Mouse (Mus musculus) cerebellum, postnatal 10 days (tissue): ENCODE measurements around the gene Tnfrsf21.

Experiments
- DNase-seq, 2 experiments: peaks; one replicate each; pipeline ENCODE4 v3.0.0; 2021; ENCODE audit warnings: mixed read lengths in 2 of 2

The Tnfrsf21 gene

DNA sequence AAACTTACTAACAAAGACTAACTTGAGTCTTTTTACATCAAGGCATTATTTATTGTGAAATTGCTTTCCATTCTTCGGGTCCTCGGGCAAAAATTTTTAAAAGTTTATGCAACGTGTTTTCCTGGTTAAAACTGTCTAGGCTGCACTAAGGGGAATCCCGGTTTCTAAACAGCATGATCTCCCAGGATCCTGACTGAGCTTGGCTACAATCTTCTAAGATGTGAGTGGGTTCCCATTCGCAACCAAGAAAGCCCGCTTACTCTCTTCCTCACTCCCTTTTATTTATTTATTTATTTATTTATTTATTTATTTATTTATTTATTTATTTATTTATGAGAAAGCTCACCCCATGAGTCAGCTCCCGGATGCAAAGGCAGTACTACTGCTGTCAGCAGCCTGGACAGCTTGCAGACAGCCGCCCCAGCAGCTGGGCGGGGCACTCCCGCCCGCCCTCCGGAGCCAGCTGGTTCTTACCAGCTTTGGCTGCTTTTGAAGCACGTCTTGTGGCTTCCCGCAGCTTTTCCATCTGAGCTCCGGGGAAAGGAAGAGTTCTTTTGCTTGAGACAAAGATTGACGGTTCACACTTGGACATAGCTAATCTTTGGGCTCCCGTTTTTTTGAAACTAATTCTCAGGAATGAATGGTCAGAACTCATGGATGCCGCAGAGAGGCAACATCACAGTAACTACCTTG is 60.6 kb downstream of the Tnfrsf21 start:
- peak; percentile 91 to 94 for DNase-seq

- peak; percentile 73 to 76 for DNase-seq
Observed at GRCm38 (mm10) chr17:43077540-43077939, 61.2 kb downstream of the Tnfrsf21 start.

DNA sequence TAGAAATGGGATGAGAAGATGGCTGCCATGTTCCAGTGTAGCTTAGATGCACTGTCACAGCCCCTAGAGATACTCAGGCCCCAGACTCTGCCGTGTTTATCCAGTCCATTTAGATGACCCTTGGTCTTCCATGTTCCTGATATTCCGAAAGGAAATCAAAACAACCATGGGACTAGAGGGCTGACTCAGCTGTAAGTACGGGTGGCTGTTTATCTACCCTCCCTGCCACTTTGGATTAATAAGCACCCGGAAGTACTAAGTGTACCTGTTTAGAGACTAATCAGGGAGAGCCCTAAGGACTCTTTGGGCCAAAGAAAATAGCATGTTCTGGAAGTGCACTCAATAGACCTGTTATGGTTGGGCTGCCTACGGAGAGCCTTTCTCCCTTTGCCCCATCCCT is 64.9 kb downstream of the Tnfrsf21 start:
- DNase-seq: no peak

DNA sequence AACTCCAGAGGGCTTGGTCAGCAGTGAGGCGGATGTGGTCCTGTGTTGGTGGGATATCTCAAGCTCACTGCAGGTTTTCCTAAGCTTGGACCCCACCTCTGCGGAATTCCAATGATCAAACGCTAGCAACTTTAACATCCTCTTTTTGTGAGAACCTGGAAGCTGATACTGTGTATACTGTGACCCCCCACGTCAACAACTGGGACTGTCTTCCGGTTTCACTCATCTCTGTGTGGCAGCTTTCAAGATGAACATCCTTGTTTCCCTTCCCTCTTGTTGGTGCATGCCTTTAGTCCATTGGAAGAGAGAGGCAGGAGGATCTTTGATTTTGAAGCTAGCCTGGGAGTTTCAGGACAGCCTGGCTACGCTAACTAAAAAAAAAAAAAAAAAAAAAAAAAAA is 73.1 kb downstream of the Tnfrsf21 start:
- no peak for DNase-seq

GRCm38 (mm10) chr17:43090948-43091724 is 74.8 kb downstream of the Tnfrsf21 start:
- no peak for DNase-seq

- no peak for DNase-seq
Observed at GRCm38 (mm10) chr17:43092280-43092995, 76.1 kb downstream of the Tnfrsf21 start.

- DNase-seq: no peak
Observed at GRCm38 (mm10) chr17:43094285-43094684, 77.9 kb downstream of the Tnfrsf21 start.

GRCm38 (mm10) chr17:43097101-43097688 is 80.8 kb downstream of the Tnfrsf21 start:
- no peak for DNase-seq

- no peak for DNase-seq
Observed at GRCm38 (mm10) chr17:43106108-43106507, 89.8 kb downstream of the Tnfrsf21 start.

DNA sequence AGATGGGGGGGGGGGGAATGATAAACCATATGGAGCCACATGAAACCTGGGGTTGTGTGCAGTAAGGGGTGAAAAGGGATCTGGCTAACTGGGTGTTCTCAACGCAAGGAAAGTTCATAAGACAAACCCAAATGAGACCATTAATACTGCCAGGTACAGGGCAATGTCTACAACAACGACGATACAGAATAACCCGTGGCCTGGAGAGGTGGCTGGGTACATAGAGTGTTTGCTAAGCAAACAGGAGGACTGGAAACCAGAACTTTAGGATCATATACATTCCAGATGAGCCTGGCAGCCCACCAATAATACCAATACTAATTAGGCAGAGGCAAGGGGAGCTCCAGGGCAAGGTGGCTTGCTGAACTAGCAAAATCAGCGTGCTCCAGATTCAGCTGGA is 91.0 kb downstream of the Tnfrsf21 start:
- DNase-seq: no peak

DNA sequence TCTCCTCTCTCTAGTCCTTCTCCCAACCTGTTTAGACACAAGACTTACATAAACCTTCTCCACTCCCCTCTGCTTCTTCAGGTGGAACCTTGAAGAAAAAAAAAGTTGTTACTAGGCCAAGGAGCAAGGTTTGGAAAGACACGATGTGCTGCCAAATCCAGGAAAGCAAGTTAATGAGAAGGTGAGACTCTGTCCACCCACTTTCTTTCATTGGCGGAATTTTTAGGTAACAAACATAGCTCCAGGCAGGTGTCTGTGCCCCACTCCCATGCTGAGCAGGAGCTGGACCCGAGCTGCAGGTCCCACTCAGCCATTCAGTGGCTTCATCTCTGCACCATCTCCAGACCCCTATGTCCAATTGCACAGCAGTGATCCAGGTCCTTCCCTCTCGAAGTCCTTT is 93.1 kb downstream of the Tnfrsf21 start:
- no peak for DNase-seq

DNA sequence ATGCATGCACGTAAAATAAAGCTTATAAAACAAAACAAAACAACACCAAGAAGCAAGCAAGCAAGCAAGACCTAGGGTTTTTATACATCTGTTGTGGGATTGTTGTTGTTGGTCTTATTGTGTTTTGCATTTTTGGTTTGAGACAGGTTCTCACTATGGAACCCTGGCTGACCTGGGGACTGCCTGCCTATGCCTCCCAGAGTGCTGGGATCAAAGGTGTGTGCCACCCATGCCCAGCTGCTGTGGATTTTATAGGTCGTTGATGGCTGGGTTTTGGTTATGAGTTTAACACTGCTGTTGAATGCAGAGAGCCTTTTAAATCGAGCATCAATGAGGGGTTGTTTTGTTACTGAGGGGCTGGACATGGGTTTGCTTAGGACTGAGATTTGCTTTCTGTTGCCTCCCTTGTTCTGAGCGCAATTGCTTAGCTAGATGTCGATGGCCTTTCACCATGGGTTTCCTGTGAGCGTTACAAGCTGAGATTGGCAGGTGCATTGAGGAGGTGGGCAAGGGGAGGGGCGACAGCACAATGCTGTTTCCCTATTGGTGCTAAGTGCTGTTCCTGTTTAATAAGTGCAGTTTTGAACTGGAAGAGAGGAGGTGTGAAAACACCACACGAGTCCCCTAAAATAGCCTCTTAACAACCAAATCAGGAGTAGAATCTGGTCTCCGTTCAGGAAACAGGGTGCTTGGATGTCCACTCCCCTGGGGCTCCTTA is 94.0 kb downstream of the Tnfrsf21 start:
- no peak for DNase-seq

DNA sequence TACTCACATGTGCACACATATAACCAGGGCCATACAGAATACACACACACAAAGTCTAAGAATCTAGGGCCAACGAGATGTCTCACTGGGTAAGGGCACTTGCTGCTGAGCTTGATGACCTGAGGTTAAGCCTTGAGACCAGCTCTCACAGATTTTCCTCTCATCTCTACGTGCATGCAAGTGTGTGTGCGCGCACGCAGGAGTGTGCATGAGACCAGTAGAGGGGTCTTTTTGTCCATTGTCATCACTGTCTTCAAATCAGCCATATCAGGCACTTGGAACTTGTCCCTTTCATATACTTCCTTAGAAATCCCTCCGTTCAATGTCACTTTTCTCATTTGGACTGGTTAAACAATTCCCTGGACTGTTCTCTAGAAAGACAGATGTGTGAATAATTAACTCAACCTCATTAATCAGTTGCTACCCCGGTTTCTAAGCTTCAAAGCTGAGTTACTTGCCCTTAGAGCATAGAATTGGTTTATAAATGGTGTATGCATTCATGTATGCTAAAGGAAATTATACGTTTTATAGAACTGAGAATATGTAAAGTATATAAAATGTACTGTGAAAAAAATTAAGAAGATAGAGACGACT is 97.1 kb downstream of the Tnfrsf21 start:
- DNase-seq: no peak

DNA sequence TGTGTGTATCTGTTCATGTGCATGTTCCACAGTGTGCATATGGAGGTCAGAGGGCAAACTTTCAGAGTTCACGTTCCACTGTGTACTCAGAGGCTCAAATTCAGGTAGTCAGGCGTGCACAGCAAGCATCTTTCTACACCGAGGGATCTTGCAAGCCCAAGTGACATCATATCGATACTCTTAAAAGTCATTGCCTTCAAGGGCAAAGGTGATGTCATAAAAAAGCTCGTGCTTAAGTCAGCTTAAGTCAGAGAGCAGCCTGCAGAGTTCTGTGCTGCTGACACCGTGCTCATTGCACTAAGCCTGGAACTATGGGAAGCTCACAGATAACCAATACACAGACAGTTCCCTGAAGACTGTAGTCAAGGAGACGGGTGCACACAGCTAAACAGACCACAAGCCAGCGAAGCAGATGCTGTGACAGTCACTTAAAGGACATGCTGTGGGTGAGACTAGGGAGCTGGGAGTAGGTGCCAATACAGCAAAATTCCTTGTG is 97.8 kb downstream of the Tnfrsf21 start:
- DNase-seq: peak; percentile 63 to 76

GRCm38 (mm10) chr17:43114926-43115325 is 98.6 kb downstream of the Tnfrsf21 start:
- DNase-seq: no peak

DNA sequence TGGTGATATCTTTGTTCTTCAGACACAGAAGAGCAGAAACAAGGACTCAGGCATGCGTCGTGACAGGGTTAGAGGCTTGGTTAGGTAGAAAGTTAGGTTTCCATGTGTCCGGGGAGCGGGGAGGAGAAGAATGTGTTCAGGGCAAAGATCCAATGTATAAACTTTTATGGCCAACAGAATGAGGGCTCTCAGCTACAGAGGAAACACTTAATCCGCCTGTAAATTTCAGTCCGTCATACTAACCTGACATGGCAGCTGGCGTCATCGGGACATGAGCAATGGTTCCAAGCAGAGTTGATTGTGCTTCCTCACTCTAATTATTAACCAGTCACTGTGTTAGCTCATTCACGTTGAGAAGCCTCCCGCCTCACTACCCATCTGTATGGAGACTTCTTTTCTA is 100.4 kb downstream of the Tnfrsf21 start:
- peak; percentile 37 to 45 for DNase-seq

DNA sequence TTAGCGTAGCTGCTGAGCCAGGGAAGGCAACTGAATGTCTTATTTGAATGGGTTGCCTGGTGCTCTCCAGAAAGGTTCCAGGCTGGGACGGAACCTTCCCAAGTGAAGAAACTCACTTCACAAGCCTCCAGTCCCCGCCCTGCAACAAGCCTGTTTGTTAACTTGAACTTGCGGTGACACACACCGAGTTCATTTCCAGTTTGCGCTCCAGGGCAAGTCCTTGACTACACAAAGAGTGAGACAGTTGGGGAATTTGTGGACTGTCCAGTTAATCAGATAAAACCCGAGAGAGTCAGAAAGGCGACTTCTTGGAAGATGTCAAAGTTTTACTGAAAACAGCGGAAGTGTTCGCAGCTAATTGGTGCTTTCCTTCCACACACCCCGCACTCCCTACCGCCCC is 103.1 kb downstream of the Tnfrsf21 start:
- DNase-seq: no peak

DNA sequence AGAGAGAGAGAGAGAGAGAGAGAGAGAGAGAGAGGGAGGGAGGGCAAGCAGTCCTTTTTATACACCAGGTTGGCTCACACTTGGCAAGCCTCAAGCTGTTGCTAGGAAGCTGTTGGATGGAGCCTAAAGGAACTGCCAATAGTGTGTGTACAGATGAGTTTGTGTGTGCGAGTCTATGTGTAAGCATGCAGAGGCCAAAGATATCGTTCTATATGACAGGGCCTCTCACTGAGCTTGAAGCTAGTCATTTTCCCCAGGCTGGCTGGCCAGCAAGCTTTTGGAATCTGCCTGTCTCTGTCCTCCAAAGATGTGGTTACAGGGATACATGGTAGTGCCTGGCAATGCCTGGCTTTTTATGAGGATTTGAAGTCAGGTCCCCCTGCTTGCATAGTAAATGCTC is 104.7 kb downstream of the Tnfrsf21 start:
- DNase-seq: no peak

DNA sequence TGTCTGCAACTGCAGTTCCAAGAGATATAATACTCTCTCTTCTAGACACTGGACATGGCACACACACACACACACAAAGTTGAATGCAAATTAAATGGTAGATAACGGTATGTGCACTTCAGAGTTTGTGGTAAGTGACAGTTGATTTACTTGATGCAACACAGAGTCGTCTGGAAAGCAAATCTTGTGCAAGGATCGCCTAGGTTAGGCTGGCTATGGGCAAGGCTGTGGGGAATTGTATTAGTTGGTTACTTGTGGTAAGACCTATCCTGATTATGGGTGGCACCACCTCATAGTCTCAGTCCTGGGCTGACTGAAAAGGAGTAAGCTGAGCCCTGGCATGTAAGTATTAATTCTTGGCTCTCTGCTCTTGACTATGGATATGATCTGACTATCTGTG is 112.0 kb downstream of the Tnfrsf21 start:
- no peak for DNase-seq

DNA sequence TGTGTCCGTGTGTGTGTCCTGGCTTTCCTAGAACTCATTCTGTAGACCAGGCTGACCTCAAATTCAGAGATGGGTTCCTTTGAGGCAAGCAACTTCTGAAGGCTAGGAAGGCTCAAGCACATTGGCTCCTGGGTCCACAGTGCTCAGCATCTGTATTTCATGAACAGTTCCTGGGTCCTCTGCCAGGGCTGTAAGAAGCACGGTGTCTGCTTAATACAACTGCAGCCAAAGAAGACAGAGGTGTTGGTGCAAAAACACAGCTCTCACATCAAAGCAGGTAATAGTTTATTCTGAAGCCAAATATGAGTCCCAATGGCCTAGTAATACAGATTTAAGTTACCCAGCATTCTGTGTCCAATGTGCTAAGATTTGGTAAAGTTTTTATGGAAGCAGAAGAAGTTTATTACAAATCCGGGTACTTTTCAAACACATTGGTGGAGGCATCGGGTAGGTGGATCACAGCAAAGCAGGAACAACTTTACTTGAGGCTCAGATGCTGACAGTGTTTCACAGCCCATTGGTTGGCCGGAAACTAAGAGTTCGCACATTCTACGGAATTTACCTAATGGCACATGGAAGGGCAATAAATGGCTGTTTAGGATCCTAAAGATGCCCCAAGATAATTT is 112.7 kb downstream of the Tnfrsf21 start:
- DNase-seq: no peak

DNA sequence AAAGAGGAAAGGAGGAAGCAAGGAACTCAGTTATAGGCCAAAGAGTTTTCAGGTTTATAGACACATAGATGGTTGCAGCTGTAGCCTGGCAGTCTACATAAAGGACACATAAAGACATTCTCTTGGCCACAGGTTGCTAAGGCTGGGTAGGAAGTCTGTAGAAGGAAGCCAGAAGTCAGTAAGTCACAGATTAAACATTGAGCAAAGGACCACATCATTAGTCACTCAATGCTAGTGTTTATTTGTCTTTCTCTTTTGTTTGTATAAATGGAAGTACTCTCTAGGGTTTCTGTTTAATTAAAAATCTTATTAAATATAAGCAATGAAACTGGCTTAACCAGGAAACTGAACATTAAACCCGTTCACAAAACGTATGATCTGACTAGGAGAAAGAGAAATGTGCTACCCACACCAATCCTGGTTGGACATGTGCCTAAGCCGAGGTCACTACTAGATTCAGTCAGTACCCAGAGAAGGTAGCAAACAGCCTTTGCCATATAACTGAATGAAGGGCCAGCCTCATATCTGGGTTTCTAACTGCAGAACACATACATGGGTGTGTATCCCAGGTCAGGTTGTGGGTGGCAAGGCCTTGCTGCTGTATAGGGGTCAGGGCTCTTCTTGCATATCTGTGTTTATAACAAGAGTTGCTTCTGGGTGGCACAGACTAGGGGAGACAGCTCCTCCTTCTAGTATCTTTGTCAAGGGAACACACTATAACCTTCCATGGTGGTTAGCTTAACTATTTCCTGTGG is 113.9 kb downstream of the Tnfrsf21 start:
- DNase-seq: no peak
